Mouse (Mus musculus): ENCODE data around the gene Rufy4.
"Not testable (repeated sequence)": the region's sequence is repeated elsewhere in the genome, so short reads cannot be mapped to it uniquely, and the experiment has no call there.

Rufy4 gene

GRCm38 (mm10) chr1:74151091-74151490 is 25.8 kb downstream of the Rufy4 start:
- DNase-seq = no peak

- no peak for DNase-seq
These were observed 28.3 kb downstream of the Rufy4 start, which contains the start of gene Cxcr2 for GRCm38 (mm10) chr1:74153461-74154184. Gene Cxcr2, plus strand, starts transcription at chr1:74153989.

DNA sequence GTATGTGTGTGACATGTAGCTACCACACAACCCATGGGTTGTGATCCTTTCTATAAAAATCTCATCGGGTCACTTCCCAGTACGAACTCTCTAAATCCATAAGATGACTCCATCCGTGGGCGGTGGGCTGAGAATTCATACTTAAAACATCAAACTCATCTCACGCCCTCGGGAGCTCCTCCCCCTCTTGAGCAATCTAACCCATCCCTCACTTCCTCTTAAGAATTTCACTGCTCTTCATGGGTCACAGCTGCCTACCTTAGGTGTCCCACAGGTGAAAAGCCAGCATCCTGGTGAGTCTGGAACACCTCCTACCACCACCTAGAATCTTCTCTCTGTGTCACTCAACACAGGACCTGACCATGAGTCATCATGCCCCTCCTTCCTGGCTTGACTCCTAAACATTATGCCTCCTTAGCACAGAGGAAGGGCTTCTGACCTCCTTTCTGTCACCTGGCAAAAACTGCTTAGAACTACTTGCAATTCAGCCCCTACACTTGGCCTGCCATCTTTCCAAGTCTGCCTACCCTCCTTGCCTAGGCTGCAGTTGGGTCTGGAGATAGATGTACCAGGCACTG is 30.2 kb downstream of the Rufy4 start:
- peak in 1 of 2 experiments; percentile 18 for DNase-seq

DNA sequence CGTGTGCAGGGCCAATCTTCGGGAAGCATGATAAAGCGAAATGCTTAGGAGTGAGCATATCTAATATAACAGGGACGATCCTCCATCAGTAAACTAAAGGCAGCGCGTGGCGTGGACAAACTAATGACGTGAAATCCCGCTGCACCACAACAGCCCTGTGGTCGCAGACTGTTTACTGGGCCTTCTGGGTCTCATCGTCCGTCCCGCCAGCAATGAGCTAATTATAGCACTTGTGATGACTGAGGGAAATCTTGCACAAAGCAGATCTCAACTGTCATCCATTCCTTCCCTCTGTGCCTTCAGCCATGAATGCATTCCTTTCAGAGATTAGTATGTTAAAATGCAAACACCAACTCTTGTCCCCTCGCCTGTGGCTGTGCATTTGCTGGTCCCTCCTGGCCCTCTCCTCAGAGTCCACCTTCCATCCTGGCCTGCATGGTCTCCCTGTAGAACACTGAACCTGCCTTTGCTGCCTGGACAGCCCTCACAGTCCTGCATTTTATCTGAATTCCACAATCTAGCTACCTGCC is 31.1 kb downstream of the Rufy4 start:
- no peak for DNase-seq

- not testable (repeated sequence) for DNase-seq
These were observed 34.3 kb downstream of the Rufy4 start for GRCm38 (mm10) chr1:74159613-74160012.

- DNase-seq = no peak
These were observed 34.7 kb downstream of the Rufy4 start for GRCm38 (mm10) chr1:74160036-74160435.

DNA sequence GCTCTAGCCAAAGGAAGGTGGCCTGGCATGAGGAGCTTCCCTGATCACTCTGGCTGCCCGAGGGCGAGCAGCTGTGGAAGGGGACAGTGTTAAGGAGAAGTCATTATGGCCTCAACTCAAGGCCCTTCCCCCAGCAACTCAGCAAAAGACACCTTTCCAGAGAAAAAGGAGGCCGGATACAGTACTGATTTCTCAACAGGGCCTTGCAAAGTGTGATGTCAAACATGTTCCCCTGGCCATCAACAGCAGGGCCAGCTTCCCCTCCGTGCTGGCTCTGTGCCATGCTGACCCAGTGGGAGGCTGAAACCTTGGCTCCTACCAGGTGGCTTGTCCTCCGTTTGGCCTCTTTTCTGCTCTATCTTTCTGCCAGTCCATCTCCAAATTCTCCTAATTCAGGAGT is 41.8 kb downstream of the Rufy4 start:
- no peak for DNase-seq

DNA sequence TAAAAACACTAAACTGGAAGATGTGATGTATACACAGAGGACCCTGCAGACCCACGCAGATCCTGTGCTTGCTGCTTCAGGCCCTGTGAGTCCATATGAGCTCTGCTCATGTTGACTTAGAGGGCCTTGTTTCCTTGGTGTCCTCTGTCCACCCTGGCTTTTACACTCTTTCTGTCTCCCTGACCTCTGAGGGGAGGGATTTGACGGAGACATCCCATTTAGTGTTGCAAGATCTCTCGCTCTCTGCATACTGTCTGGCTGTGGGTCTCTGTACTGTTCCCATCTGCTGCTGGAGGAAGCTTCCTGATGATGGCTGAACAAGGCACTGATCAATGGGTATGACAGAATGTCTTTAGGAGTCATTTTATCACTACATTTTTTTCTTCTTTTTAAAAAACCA is 44.4 kb downstream of the Rufy4 start:
- DNase-seq = no peak

DNA sequence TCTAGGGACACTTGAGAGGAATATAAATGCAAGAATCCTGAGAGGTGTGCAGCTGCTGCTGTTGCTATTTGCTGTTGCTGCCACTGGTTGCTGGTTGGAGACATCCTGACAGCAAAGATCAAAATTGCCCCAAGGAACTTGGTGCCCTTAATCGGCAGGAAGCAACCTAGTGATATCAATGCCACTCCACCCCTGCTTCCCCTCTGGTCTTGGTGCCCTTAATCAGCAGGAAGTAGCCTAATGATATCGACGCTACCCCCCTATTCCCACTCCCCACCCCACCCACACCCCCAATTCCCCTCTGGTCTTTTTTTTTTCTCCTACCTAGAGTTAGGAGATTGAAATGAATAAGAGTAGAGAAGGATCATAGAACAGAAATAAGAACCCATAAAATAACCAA is 47.4 kb downstream of the Rufy4 start:
- DNase-seq = no peak

- DNase-seq = no peak
These were observed 50.4 kb downstream of the Rufy4 start for GRCm38 (mm10) chr1:74175731-74176130.

DNA sequence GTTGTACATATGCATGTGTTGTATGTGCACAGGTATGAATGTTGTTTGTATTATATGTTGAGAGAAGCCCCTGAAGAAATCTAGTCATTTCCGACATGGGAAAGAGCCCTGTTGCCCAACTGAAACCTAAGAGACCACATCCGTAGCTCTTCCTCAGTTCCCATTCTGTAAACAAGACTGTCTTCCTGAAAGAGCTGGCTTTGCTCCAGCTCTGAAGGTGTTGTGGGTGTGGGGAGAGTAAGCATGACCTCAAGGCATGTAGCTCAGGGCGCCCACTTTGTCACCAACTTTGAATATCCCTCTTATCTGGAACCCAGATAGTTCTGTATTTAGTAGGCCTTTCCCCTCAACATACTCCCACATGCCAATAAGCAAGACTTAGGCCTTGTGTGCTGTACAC is 53.3 kb downstream of the Rufy4 start:
- no peak for DNase-seq

DNA sequence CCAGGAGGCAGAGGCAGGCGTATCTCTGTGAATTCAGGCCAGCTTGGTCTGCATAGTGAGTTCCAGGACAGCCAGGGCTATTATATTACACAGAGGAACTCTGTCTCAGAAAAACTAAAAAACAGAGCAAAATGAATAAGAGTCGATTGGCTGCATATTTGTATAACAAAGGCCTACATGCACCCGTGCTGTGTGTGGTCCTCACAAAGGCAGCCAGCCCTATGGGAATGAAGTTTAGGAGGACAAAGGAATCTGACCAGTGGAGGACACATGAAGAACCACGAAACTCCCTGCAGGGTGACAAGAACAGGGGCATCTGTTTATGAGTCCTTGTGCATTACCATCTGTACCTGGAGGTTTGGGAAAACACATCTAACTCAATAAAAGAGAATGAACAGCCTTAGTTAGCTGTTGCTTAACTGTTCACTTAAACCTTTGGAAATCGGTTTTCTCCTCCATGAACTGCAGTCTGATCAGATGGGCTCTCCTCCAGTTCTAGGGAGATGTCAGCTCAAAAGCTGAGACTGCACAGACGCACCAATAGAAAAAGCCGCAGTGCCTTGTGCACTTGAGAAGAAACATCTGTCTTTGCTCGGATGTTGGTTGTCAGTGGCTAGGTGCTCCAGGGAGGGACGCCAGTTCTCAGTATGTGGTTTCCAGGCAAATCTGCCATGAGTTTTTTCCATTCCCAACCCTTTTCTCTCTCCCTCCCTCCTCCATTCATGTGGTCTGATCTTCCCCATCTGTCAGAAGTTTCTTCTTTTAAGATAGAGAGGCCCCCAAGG is 54.5 kb downstream of the Rufy4 start:
- DNase-seq = no peak

DNA sequence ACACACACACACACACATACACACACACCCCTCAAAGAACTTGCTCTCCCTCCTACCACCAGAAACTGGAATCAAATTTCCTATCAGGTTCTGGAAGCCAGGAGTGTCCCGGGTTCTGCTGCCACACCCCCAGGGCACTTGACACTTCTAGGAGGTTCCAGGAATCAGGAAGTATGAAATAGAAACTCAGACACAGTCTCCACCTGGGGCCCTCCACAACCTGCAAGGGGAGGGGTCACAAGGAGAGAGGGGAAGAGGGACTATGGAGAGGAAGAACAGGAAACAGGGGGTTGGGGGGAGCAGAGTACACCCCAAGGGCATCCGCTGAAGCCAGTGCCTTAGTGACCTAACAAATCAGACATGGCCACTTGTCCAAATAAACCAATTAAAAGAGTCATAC is 56.1 kb downstream of the Rufy4 start:
- DNase-seq = peak in 1 of 2 experiments; percentile 28

DNA sequence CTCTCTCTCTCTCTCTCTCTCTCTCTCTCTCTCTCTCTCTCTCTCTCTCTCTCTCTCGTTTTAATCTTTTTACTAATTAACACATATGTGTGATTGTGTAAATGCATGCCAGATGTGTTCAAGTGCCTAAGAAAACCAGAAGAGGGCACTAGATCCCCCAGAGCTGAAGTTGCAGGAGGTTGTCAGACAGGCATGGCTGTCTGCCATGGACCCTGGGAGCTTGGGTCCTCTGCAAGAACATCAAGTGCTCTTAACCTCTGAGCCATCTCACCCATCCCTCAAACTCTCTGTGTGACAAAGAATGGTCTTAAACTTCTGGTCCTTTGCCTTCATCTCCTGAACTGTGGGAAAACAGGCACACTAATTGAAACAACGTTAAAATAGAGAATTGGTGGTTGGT is 57.7 kb downstream of the Rufy4 start:
- DNase-seq = no peak

- DNase-seq = peak; percentile 27 to 42
These were observed 65.1 kb downstream of the Rufy4 start for GRCm38 (mm10) chr1:74190471-74190870.

- no peak for DNase-seq
These were observed 67.4 kb downstream of the Rufy4 start for GRCm38 (mm10) chr1:74192711-74193110.

DNA sequence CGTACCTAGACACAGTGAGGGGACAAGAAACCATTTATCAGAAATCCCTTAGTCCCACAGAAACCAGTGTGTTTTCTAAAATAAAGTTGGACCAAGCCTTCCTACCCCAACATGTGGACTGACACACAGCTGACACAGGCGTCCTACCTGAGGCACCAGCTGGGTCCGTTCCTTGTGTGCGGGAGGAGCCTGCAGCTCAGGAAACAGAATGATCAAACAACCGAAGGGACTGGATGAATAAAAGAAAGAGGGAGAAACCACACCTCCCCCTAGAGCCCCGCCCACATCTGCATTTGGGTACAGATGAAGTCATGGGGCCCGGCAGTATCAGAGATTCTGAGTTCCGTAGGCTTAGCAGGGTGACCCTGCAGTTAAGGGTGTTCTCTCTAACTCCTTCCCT is 69.1 kb downstream of the Rufy4 start, which contains the start of gene Cxcr1:
Gene Cxcr1, minus strand, starts transcription at position 187 of the 400 bp plus-strand sequence.
- DNase-seq = no peak

DNA sequence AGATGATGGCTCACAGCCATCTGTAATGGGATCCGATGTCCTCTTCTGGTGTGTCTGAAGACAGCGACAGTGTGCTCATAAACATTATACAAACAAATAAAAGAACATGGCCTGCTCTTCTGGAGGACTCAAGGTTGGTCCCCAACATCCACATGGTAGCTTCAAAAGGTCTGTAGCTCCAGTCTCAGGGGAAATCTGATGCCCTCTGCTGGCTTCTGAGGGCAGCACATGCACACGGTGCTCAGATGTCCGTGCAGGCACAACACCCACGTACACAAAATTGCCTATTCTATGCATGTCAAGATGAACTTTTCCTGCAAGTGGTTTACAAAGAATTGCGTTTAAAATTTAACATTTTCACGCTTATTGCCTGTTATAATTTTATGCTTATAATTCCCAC is 70.6 kb downstream of the Rufy4 start:
- no peak for DNase-seq

DNA sequence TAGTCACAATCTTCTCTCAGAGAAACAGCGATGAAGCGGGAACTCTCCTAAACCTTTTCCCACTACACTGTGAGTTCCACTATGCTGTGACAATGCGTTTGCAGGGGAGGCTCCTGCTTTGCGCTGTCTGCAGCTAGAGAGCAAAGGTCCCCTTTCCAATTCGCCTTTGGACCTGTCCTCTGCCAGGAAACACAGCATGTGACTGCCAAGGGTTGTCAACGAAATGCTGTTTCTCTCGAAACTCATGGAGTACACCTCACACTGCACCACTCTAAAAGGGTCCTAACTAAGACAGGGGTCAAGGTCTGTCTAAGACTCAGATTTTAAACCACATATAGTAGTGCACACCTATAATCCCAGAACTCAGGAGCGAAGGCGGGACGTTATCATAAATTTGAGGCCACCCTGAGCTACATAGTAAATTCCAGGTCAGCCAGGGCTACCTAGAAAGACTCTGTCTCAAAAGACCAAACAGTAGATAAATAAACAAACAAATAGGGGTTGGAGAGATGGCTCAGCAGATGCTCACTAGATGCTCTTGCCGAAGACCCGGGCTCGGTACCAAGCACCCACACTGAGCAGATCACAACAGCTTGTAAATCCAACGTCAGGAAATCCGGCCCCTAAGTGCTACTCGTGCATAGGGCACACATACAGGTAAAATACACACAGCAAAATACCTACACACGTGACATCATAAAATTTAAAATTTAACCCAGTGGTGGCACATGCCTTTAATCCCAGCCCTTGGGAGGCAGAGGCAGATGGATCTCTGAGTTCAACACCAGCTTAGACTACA is 71.5 kb downstream of the Rufy4 start:
- DNase-seq = no peak
